Mouse (Mus musculus) fibroblast of lung, adult 2 months (primary cell): ENCODE data around the gene Arfrp1.

Source experiments
- DNase-seq: peaks from one replicate; pipeline ENCODE4 v3.0.0-alpha.2; 2011; ENCODE audit warnings: low read depth

Gene Arfrp1

GRCm38 (mm10) chr2:181377230-181377629 lies 12.0 kb upstream of the Arfrp1 start:
- DNase-seq: no peak

GRCm38 (mm10) chr2:181375787-181376186 lies 10.6 kb upstream of the Arfrp1 start:
- no peak for DNase-seq

GRCm38 (mm10) chr2:181370001-181370400 lies 4.8 kb upstream of the Arfrp1 start:
- DNase-seq: no peak

GRCm38 (mm10) chr2:181365655-181366075 lies 461 bp upstream of the Arfrp1 start:
- DNase-seq: no peak

- DNase-seq: no peak
These were observed 731 bp downstream of the Arfrp1 start for GRCm38 (mm10) chr2:181364487-181364859.

- DNase-seq: no peak
These were observed 1.3 kb downstream of the Arfrp1 start for GRCm38 (mm10) chr2:181363946-181364345.

GRCm38 (mm10) chr2:181356780-181357179 lies 8.4 kb downstream of the Arfrp1 start:
- no peak for DNase-seq

GRCm38 (mm10) chr2:181342766-181343165 lies 22.4 kb downstream of the Arfrp1 start:
- DNase-seq: no peak

- no peak for DNase-seq
These were observed 24.8 kb downstream of the Arfrp1 start for GRCm38 (mm10) chr2:181340426-181340825.

- peak; percentile 24 for DNase-seq
These were observed 31.2 kb downstream of the Arfrp1 start for GRCm38 (mm10) chr2:181334023-181334422.

- no peak for DNase-seq
These were observed 32.7 kb downstream of the Arfrp1 start for GRCm38 (mm10) chr2:181332542-181332941.

GRCm38 (mm10) chr2:181326098-181326497 lies 39.1 kb downstream of the Arfrp1 start:
- no peak for DNase-seq

- no peak for DNase-seq
These were observed 43.1 kb downstream of the Arfrp1 start for GRCm38 (mm10) chr2:181322136-181322535.

- no peak for DNase-seq
These were observed 45.1 kb downstream of the Arfrp1 start for GRCm38 (mm10) chr2:181320103-181320499.

- DNase-seq: peak; percentile 62
These were observed 45.7 kb downstream of the Arfrp1 start, which contains the start of gene Rtel1 for GRCm38 (mm10) chr2:181319248-181320102. Rtel1 (plus strand) TSS chr2:181319739.

- DNase-seq: no peak
These were observed 51.0 kb downstream of the Arfrp1 start, which contains the start of gene Stmn3 for GRCm38 (mm10) chr2:181314080-181314810. Stmn3 (minus strand) TSS chr2:181314500.

GRCm38 (mm10) chr2:181313344-181314079 lies 51.7 kb downstream of the Arfrp1 start:
- no peak for DNase-seq

- DNase-seq: no peak
These were observed 52.2 kb downstream of the Arfrp1 start for GRCm38 (mm10) chr2:181313006-181313343.

GRCm38 (mm10) chr2:181312435-181312834 lies 52.8 kb downstream of the Arfrp1 start:
- no peak for DNase-seq
